Mouse (Mus musculus): Measurements from ENCODE around the gene Evx2.

DNA sequence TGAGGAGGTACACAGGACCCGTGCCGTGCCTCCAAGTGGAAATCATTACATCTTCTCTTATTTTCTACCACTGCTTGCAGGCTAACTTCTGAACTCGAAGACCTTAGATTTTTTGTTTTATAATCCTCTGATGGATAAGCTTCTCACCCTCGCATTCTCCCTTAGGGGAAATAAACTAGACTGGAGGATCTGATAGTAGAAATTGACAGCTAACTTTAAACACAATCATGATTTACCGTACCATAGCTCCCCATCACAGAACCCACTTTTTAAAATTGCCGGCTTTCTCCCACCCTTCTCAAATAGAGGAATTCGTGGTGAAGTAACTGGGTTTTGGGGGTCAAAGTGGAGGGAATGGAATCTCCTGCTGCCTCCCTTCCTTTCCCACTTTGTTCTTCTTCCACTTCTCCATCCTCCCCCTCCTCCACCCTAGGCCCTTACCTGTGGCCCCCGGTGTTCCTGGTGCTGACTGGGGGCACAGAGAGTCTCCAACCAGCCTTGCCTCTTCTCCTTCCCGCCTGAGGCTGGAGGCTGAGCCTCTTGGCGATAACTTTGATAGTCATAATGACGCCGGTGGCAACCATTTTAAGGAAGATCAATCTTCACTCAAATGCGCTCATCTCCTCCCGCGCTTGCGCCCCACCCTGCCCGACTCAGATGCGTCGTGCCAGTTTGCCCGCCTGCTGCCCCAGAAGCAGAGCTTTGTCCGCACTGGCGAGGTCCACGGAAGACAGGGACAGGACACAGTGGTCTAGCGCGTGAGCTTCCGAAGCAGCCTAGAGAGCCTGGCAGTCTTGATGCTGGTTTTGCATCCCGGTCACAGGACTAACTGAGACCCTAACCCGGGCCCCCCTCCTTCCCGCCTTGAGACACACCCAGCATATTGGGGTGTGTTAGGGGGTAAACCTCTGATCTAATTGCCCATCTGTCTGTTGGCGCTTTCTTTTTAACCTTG lies 1.3 kb upstream of the Evx2 start:
- TF ChIP-seq POLR2A (IDR thresholded peaks at IDR 0.05; ENCODE audit: borderline replicate concordance, low read depth, low read length) = no peak
- no peak for TF ChIP-seq CTCF (IDR thresholded peaks at IDR 0.05; ENCODE audit: low read depth, low read length)
